Mouse (Mus musculus) limb, embryonic 14.5 days (tissue): ENCODE data around the gene 1700019N19Rik. TPM values are rescaled to one million over a fixed set of nuclear protein-coding genes. Genes with fewer than 3 reads are reported as not detected.

Experiments used
- ATAC-seq: fragments of 200-750 bp; cut with Nextera tagmentation; 2 replicates; pipeline ENCODE4 v1.8.0; 2017; ENCODE audit warnings: low read depth, moderate number of reproducible peaks, moderate TSS enrichment; ENCODE audit not compliant: low FRiP score
- DNase-seq: peaks from one replicate; pipeline ENCODE4 v3.0.0-alpha.2; 2015; ENCODE audit warnings: low spot score
- H3K27ac ChIP-seq: fragments of 300-500 bp; sonication (generic); replicated peaks from 2 replicates; pipeline ENCODE4 v1.5.1; 2014; ENCODE audit warnings: low read depth, mild to moderate bottlenecking, low read length, moderate library complexity, mixed read lengths
- H3K27me3 ChIP-seq: fragments of 300-500 bp; sonication (generic); 2 replicates; pipeline ENCODE4 v1.6.1; 2014; ENCODE audit warnings: low read length, mixed read lengths; ENCODE audit not compliant: control insufficient read depth, insufficient read depth
- H3K36me3 ChIP-seq: fragments of 300-500 bp; sonication (generic); 2 replicates; pipeline ENCODE4 v1.6.1; 2014; ENCODE audit warnings: mild to moderate bottlenecking, low read length, moderate library complexity, mixed read lengths; ENCODE audit not compliant: control insufficient read depth, insufficient read depth
- H3K4me1 ChIP-seq: fragments of 300-500 bp; sonication (generic); 2 replicates; pipeline ENCODE4 v1.6.1; 2014; ENCODE audit warnings: antibody characterized with exemption, low read length, mixed read lengths; ENCODE audit not compliant: control insufficient read depth, insufficient read depth
- H3K4me2 ChIP-seq: fragments of 300-500 bp; sonication (generic); replicated peaks from 2 replicates; pipeline ENCODE4 v1.6.1; 2014; ENCODE audit warnings: low read depth, mild to moderate bottlenecking, low read length, moderate library complexity; ENCODE audit not compliant: severe bottlenecking
- H3K4me3 ChIP-seq: fragments of 300-500 bp; sonication (generic); replicated peaks from 2 replicates; pipeline ENCODE4 v1.5.1; 2014; ENCODE audit warnings: low read length
- H3K9ac ChIP-seq: fragments of 300-500 bp; sonication (generic); 2 replicates; pipeline ENCODE4 v1.6.1; 2014; ENCODE audit warnings: mild to moderate bottlenecking, low read depth, low read length, moderate library complexity; ENCODE audit not compliant: severe bottlenecking
- H3K9me3 ChIP-seq: fragments of 300-500 bp; sonication (generic); 2 replicates; pipeline ENCODE4 v1.6.1; 2016; ENCODE audit warnings: low read length; ENCODE audit not compliant: control insufficient read depth
- POLR2A ChIP-seq: fragments of 200-500 bp; IDR thresholded peaks from 2 replicates; pipeline ENCODE4 v1.8.0; 2012; ENCODE audit warnings: inconsistent platforms, mild to moderate bottlenecking, moderate library complexity, borderline replicate concordance; ENCODE audit not compliant: insufficient read depth, insufficient read length; ENCODE audit errors: extremely low read depth
- WGBS: fragments of 180-500 bp; shearing (Covaris S2); extraction: QIAGEN DNeasy Blood & Tissue Kit; methylation state at CpG from one replicate; pipeline ENCODE4 v1.1.7; 2014; 5-methylcytosine and 5-hydroxymethylcytosine counted together
- polyA plus RNA-seq, 2 experiments: library from polyadenylated mRNA; depleted of rRNA in 1 of 2; stranded (reverse) in 1 of 2; unstranded in 1 of 2; fragments of >200 nt; fragmentation: Nextera tagmentation in 1 of 2; extraction: Ambion mirVana in 1 of 2; gene quantifications; 2 replicates each; pipeline versions ENCODE4 v1.2.1 to v1.2.3; 2012 to 2014

1700019N19Rik gene
- polyA plus RNA-seq, 2 experiments = not detected

DNA sequence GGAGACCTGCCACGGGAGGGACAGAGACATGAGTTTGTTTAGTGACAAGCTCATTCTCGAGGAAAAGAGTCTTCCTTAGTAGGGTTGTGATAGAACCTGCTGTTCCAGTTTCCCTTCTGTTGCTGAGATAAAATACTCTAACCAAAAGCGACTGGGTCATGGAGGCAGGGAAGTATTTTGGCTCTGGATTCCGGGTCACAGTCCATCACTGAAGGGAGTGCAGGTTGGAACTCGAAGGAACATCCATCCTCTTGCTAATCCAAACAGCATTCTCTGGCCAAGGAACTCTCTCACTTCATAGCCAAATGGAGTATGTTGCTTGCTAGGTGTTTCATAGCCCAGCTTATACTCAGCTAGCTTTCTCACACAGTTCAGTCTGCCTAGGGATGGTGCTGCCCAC, 17.8 kb downstream of the 1700019N19Rik start:
- DNase-seq (no peak), ATAC-seq (no peak)
- no peak overlapping the region for H3K9ac ChIP-seq
- no peaks in the 10 kb centered on the region for H3K4me1 ChIP-seq
- TF ChIP-seq POLR2A = no peak
- no peaks in the 10 kb centered on the region for H3K9me3 ChIP-seq
- no peak overlapping the region for H3K4me3 ChIP-seq
- no peak overlapping the region for H3K4me2 ChIP-seq
- H3K27me3 ChIP-seq = no peaks in the 10 kb centered on the region
- H3K36me3 ChIP-seq = no peaks in the 10 kb centered on the region
- 77% methylated on average over 5 of the region's 5 CpGs for WGBS
- H3K27ac ChIP-seq = no peak overlapping the region

DNA sequence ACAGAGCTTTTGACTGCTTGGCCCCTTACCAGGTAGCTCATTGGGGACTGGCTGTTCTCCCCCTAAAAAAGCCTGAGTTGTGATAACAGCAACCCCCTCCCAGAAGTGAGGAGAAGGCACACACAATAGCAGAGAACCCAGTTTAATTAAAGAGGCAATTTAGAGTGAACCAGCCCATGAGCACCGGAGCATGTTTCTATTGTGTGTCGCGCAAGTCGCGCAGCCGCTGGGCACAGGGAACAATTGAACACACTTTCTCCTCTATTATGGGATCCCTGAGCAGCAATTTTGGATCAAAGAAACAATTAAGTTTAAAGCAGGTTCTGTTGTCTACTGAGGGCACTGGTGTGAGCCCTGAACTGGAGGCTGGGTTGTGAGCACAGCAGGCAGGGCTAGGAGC, 26.9 kb downstream of the 1700019N19Rik start:
- Histone ChIP-seq H3K9ac (no peak overlapping the region), H3K4me1 (peaks cover 16% of the 10 kb centered on the region), H3K9me3 (no peaks in the 10 kb centered on the region), H3K27me3 (no peaks in the 10 kb centered on the region), H3K36me3 (no peaks in the 10 kb centered on the region), H3K27ac (no peak overlapping the region), H3K4me2 (no peak overlapping the region), H3K4me3 (no peak overlapping the region)
- DNase-seq = no peak
- TF ChIP-seq POLR2A = no peak
- 86% methylated on average over 6 of the region's 6 CpGs for WGBS
- no peak for ATAC-seq

DNA sequence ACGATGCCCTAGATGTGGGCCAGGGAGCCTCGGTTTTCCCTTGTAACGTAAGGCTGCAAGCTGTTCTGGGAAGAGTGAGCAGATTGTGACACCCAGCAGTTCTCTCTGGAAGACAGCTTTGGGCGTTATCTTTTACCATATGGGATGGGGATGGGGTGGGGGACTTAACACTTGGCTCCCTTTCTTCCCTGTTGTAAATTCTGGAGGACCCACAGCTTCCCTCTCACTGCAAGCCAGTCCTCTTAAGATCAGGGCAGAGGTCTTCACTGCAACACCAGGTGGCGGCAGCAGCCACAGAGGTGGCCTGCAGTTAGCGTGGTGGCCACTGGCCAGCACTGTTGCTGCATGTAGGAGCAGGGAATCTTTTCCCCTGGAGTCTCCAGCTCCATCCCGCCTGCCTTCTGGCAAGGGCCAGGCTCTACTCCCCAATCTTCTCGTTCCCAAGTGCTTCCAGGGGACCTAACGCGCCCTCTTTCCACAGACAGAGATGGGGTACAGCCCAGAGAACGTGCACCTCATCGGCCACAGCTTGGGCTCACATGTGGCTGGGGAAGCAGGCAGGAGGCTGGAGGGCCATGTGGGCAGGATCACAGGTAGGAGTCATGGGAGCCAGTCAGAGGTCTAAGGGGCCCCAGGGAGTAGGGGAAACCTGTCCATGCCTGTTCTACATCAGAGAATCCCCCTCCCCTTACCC, 31.3 kb downstream of the 1700019N19Rik start:
- ATAC-seq = peak; percentile 62
- no peaks in the 10 kb centered on the region for H3K36me3 ChIP-seq
- no peak overlapping the region for H3K27ac ChIP-seq
- no peaks in the 10 kb centered on the region for H3K9me3 ChIP-seq
- no peak overlapping the region for H3K9ac ChIP-seq
- no peak overlapping the region for H3K4me3 ChIP-seq
- 7% methylated on average over 12 of the region's 12 CpGs for WGBS
- TF ChIP-seq POLR2A = no peak
- peaks cover 16% of the 10 kb centered on the region for H3K4me1 ChIP-seq
- DNase-seq = peak; percentile 74
- no peaks in the 10 kb centered on the region for H3K27me3 ChIP-seq
- H3K4me2 ChIP-seq = peak overlapping the region; percentile 9; the same call in 1 of the 2 replicates

DNA sequence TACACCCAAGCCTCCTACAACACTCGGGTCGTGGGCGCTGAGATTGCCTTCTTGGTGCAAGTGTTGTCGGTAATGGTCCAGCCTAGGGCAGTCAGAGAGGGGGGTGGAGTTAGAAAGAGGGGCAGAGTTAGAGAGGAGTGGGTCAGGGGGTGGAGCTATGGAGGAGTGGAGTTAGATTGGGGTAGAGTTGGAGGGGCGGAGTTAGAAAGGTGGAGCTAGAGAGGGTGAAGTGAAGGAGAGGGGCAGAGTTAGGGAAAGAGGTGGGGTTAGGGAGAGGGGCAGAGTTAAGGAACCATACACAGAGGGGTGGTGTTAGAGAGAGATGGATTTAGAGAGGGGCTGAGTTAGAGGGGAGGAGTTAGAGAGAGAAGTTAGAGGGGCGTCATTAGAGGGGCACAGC, 31.9 kb downstream of the 1700019N19Rik start:
- no peaks in the 10 kb centered on the region for H3K36me3 ChIP-seq
- 22% methylated on average over 6 of the region's 6 CpGs for WGBS
- no peaks in the 10 kb centered on the region for H3K27me3 ChIP-seq
- DNase-seq = no peak
- peaks cover 16% of the 10 kb centered on the region for H3K4me1 ChIP-seq
- no peak overlapping the region for H3K4me2 ChIP-seq
- no peak for TF ChIP-seq POLR2A
- no peak overlapping the region for H3K9ac ChIP-seq
- no peak overlapping the region for H3K4me3 ChIP-seq
- H3K9me3 ChIP-seq = no peaks in the 10 kb centered on the region
- no peak overlapping the region for H3K27ac ChIP-seq
- ATAC-seq = peak; percentile 30; the same call in 1 of the 2 replicates

DNA sequence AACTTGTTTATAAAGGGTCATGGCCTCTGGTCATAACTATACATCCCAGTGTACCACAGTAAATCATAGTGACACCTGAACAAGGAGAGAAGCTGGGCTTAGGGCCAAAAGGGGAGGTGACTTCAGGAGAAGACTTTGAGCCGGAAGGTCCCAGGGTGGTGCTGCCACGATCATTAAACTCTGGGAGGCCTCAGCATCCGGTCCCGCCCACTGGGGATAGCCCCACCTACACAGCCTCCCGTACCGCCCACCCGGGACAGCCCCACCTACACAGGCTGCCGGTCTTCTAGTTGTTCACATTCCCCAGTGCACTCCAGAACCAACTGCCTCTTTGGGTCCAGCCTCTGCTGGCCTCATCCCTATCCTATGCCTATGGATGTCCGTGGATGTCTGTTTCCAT, 34.8 kb downstream of the 1700019N19Rik start, which contains the start of gene Pnliprp2:
Gene Pnliprp2 (plus strand): TSS at position 297 of the 400 bp plus-strand sequence.
- Histone ChIP-seq H3K9ac (no peak within 1 kb of the TSS), H3K36me3 (no peaks in the 10 kb centered on the region), H3K4me3 (no peak within 1 kb of the TSS), H3K4me2 (no peak within 1 kb of the TSS), H3K9me3 (no peaks in the 10 kb centered on the region), H3K4me1 (peaks cover 12% of the 10 kb centered on the region), H3K27ac (no peak within 1 kb of the TSS), H3K27me3 (no peaks in the 10 kb centered on the region)
- WGBS = 60% methylated on average over 9 of the region's 9 CpGs
- TF ChIP-seq POLR2A = no peak
- DNase-seq (no peak), ATAC-seq (no peak)

DNA sequence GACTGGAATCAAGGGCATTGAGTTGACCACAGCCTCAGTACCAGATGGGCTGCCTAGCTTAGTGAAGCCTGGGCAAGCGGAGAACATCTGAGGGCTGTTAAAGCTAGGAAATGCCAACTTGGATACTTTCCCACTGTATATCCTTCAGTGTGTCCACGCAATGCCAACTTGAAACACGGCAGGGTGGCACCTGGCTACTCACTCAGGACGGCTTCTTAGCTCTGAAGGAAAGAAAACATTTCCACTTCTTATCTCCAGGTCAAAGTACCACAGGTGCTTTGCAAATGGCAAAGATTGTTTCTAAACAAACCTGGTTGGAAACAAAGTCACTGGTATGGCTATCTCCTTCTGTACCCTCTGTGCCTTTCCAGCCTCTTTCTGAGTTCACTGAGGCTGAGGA, 35.4 kb downstream of the 1700019N19Rik start:
- WGBS = 83% methylated on average over 4 of the region's 4 CpGs
- no peak for DNase-seq
- Histone ChIP-seq H3K9ac (no peak overlapping the region), H3K36me3 (no peaks in the 10 kb centered on the region), H3K4me1 (peaks cover 6% of the 10 kb centered on the region; the same call in 1 of the 2 replicates), H3K9me3 (no peaks in the 10 kb centered on the region), H3K4me2 (no peak overlapping the region), H3K4me3 (no peak overlapping the region), H3K27me3 (no peaks in the 10 kb centered on the region), H3K27ac (no peak overlapping the region)
- ATAC-seq = no peak
- no peak for TF ChIP-seq POLR2A
